Mouse (Mus musculus): ENCODE data around the gene Pkm. TPM values are rescaled to one million over a fixed set of nuclear protein-coding genes. Genes with fewer than 3 reads are reported as not detected.

The Pkm gene
- 1,977 and 2,080 TPM in 2 replicates for polyA plus RNA-seq (2015; fragmentation: Nextera tagmentation; extraction: Ambion mirVana)

GRCm38 (mm10) chr9:59655958-59656634 is at the start of gene Pkm:
TSS of gene Pkm (plus strand) at chr9:59656368.
- WGBS = under 1% methylated on average over 46 of the region's 46 CpGs
- no peaks in the 10 kb centered on the region; the same call in 1 of the 2 replicates for H3K36me3 ChIP-seq (ENCODE audit: control insufficient read depth, insufficient read depth)
- peaks cover 30% of the 10 kb centered on the region for H3K4me1 ChIP-seq (ENCODE audit: control insufficient read depth, insufficient read depth, low read length)

GRCm38 (mm10) chr9:59610950-59611349 is 45.2 kb upstream of the Pkm start:
- Histone ChIP-seq H3K9me3 (replicated peaks; ENCODE audit: control insufficient read depth, low read length) (no peaks in the 10 kb centered on the region), H3K4me1 (ENCODE audit: control insufficient read depth, insufficient read depth, low read length) (no peaks in the 10 kb centered on the region), H3K27me3 (ENCODE audit: control insufficient read depth, insufficient read depth, low read length) (no peaks in the 10 kb centered on the region), H3K9ac (ENCODE audit: low read length) (no peak overlapping the region), H3K36me3 (ENCODE audit: control insufficient read depth, insufficient read depth) (no peaks in the 10 kb centered on the region), H3K4me3 (ENCODE audit: low read length) (no peak overlapping the region), H3K4me2 (ENCODE audit: low read depth, low read length) (no peak overlapping the region), H3K27ac (ENCODE audit: low read length) (no peak overlapping the region)
- no peak for ATAC-seq (replicated peaks; ENCODE audit: extremely low read depth, insufficient read depth, low FRiP score)
- WGBS = 81% methylated on average over 2 of the region's 2 CpGs

More at GRCm38 (mm10) chr9:59655958-59656634, at the start of gene Pkm:
- H3K4me3 ChIP-seq (ENCODE audit: low read length) = peak within 1 kb of the TSS; percentile 87
- ATAC-seq (replicated peaks; ENCODE audit: extremely low read depth, insufficient read depth, low FRiP score) = peak; percentile 92
- H3K27ac ChIP-seq (ENCODE audit: low read length) = peak within 1 kb of the TSS; percentile 99
- H3K9ac ChIP-seq (ENCODE audit: low read length) = peak within 1 kb of the TSS; percentile 95
- H3K4me2 ChIP-seq (ENCODE audit: low read depth, low read length) = peak within 1 kb of the TSS; percentile 62
- H3K27me3 ChIP-seq (ENCODE audit: control insufficient read depth, insufficient read depth, low read length) = no peaks in the 10 kb centered on the region
- no peaks in the 10 kb centered on the region for H3K9me3 ChIP-seq (replicated peaks; ENCODE audit: control insufficient read depth, low read length)

DNA sequence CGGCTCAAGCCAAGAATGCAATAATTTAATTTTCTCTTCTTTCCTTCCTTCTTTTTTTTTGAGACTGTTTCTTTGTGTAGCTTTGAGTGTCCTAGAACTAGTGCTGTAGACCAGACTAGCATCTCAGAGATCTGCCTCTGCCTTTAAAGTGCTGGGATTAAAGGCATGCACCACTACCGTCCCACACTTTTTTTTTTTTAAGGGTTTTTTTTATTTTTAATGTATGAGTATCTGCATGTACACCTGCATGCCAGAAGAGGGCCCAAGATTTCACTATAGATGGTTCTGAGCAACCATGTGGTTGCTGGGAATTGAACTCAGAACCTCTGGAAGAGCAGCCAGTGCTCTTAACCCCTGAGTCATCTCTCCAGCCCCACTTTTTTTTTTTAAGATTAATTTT is 40.4 kb upstream of the Pkm start:
- no peak for ATAC-seq (replicated peaks; ENCODE audit: extremely low read depth, insufficient read depth, low FRiP score)
- Histone ChIP-seq H3K36me3 (ENCODE audit: control insufficient read depth, insufficient read depth) (no peaks in the 10 kb centered on the region), H3K9me3 (replicated peaks; ENCODE audit: control insufficient read depth, low read length) (no peaks in the 10 kb centered on the region), H3K9ac (ENCODE audit: low read length) (no peak overlapping the region), H3K4me2 (ENCODE audit: low read depth, low read length) (no peak overlapping the region), H3K4me3 (ENCODE audit: low read length) (no peak overlapping the region), H3K27me3 (ENCODE audit: control insufficient read depth, insufficient read depth, low read length) (no peaks in the 10 kb centered on the region), H3K27ac (ENCODE audit: low read length) (no peak overlapping the region), H3K4me1 (ENCODE audit: control insufficient read depth, insufficient read depth, low read length) (peaks cover 15% of the 10 kb centered on the region)
- WGBS = 88% methylated on average over 2 of the region's 2 CpGs

- Histone ChIP-seq H3K4me2 (ENCODE audit: low read depth, low read length) (peak within 1 kb of the TSS; percentile 82), H3K9me3 (replicated peaks; ENCODE audit: control insufficient read depth, low read length) (no peaks in the 10 kb centered on the region), H3K27me3 (ENCODE audit: control insufficient read depth, insufficient read depth, low read length) (no peaks in the 10 kb centered on the region), H3K36me3 (ENCODE audit: control insufficient read depth, insufficient read depth) (no peaks in the 10 kb centered on the region), H3K4me1 (ENCODE audit: control insufficient read depth, insufficient read depth, low read length) (peaks cover 15% of the 10 kb centered on the region), H3K4me3 (ENCODE audit: low read length) (peak within 1 kb of the TSS; percentile 83), H3K27ac (ENCODE audit: low read length) (peak within 1 kb of the TSS; percentile 92), H3K9ac (ENCODE audit: low read length) (peak within 1 kb of the TSS; percentile 91)
- peak; percentile 100 for ATAC-seq (replicated peaks; ENCODE audit: extremely low read depth, insufficient read depth, low FRiP score)
- 1% methylated on average over 36 of the region's 36 CpGs for WGBS
Measured at GRCm38 (mm10) chr9:59616622-59617306, 39.4 kb upstream of the Pkm start, which contains the start of gene Parp6. TSS of gene Parp6 (plus strand) at chr9:59617284.

DNA sequence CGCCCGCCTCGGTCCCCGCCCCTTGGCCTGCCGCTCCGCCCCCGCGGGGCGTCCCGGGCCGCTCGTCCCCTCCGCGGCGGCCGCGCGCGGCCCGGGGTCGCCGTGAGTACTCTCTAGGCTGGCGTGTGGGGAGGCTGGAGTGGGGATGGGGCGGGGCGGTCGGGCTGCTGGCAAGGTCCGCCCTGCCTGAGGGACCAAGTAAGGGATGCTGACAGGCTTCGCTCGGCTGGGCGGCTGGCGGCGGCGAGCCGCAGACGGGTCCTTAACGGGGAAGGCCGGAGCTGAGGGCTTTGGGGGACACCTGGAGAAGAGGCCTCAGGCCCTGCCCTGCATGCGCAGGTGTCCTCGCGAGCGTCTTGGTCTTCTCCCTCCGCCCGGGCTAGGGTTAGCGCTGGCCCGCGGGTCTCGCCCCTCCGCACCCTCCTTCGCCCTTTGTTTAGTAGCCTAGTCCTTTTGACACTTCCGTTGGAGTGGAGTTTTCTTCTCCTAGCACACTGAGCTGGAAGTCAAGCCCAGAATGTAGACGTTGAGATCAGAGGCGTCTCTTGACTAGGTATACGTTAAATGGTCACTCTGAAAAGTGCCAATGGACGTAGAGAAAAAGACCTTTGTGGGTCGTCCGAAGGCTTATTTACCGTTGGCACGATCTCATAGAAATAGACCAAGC is 38.7 kb upstream of the Pkm start:
- Histone ChIP-seq H3K9me3 (replicated peaks; ENCODE audit: control insufficient read depth, low read length) (no peaks in the 10 kb centered on the region), H3K27me3 (ENCODE audit: control insufficient read depth, insufficient read depth, low read length) (no peaks in the 10 kb centered on the region), H3K4me3 (ENCODE audit: low read length) (peak overlapping the region; percentile 83), H3K4me1 (ENCODE audit: control insufficient read depth, insufficient read depth, low read length) (peaks cover 15% of the 10 kb centered on the region), H3K36me3 (ENCODE audit: control insufficient read depth, insufficient read depth) (peaks cover 4% of the 10 kb centered on the region), H3K27ac (ENCODE audit: low read length) (peak overlapping the region; percentile 92), H3K4me2 (ENCODE audit: low read depth, low read length) (peak overlapping the region; percentile 82), H3K9ac (ENCODE audit: low read length) (peak overlapping the region; percentile 91)
- WGBS = under 1% methylated on average over 57 of the region's 58 CpGs
- no peak; the same call in 1 of the 2 replicates for ATAC-seq (replicated peaks; ENCODE audit: extremely low read depth, insufficient read depth, low FRiP score)

- Histone ChIP-seq H3K9me3 (replicated peaks; ENCODE audit: control insufficient read depth, low read length) (no peaks in the 10 kb centered on the region), H3K4me3 (ENCODE audit: low read length) (no peak overlapping the region), H3K4me2 (ENCODE audit: low read depth, low read length) (no peak overlapping the region), H3K27ac (ENCODE audit: low read length) (no peak overlapping the region), H3K9ac (ENCODE audit: low read length) (no peak overlapping the region), H3K36me3 (ENCODE audit: control insufficient read depth, insufficient read depth) (peaks cover 42% of the 10 kb centered on the region), H3K27me3 (ENCODE audit: control insufficient read depth, insufficient read depth, low read length) (no peaks in the 10 kb centered on the region), H3K4me1 (ENCODE audit: control insufficient read depth, insufficient read depth, low read length) (no peaks in the 10 kb centered on the region)
- no peak for ATAC-seq (replicated peaks; ENCODE audit: extremely low read depth, insufficient read depth, low FRiP score)
- 73% methylated on average over 1 of the region's 1 CpGs for WGBS
Measured at GRCm38 (mm10) chr9:59638372-59638771, 17.8 kb upstream of the Pkm start.

DNA sequence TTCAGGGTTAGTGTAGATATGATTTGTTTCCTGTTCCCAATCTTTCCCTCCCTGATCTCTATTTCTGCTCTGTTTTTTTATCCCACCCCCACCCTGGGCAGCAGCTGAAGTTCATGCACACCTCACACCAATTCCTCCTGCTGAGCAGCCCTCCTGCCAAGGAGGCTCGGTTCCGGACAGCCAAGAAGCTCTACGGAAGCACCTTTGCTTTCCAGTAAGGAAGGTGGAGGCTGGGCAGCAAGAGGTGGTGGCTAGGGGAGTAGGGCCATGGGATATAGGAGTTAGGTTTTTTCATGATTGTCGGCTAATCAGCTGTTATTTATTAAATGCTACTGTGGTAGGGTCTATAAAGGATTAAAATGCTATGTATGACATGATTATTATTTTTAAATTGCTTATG is 16.2 kb upstream of the Pkm start:
- no peak for ATAC-seq (replicated peaks; ENCODE audit: extremely low read depth, insufficient read depth, low FRiP score)
- no peak overlapping the region for H3K4me3 ChIP-seq (ENCODE audit: low read length)
- peaks cover 31% of the 10 kb centered on the region for H3K36me3 ChIP-seq (ENCODE audit: control insufficient read depth, insufficient read depth)
- no peaks in the 10 kb centered on the region for H3K4me1 ChIP-seq (ENCODE audit: control insufficient read depth, insufficient read depth, low read length)
- 92% methylated on average over 4 of the region's 4 CpGs for WGBS
- H3K9ac ChIP-seq (ENCODE audit: low read length) = no peak overlapping the region
- H3K9me3 ChIP-seq (replicated peaks; ENCODE audit: control insufficient read depth, low read length) = no peaks in the 10 kb centered on the region
- H3K27me3 ChIP-seq (ENCODE audit: control insufficient read depth, insufficient read depth, low read length) = no peaks in the 10 kb centered on the region
- no peak overlapping the region for H3K27ac ChIP-seq (ENCODE audit: low read length)
- H3K4me2 ChIP-seq (ENCODE audit: low read depth, low read length) = no peak overlapping the region

DNA sequence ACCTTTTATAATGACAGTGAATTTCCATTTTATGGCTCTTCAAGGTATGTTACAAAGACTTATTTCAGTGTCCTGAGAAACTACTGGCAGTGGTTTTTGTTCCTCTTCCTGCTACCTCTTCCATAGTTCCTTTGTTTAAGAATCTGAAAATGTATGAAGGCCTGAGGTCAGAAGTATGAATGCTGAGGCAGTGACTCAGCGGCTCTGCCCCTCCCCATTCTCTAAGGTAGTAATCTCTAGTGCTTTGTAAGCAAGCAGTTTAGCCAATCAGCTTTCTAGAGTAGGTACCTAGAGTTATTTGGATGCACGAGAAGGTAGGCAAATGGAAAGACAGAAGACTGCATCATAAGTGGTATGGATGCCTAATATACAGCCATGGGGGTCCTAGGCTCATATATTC is 14.8 kb upstream of the Pkm start:
- Histone ChIP-seq H3K4me1 (ENCODE audit: control insufficient read depth, insufficient read depth, low read length) (no peaks in the 10 kb centered on the region), H3K4me3 (ENCODE audit: low read length) (no peak overlapping the region), H3K27ac (ENCODE audit: low read length) (no peak overlapping the region), H3K27me3 (ENCODE audit: control insufficient read depth, insufficient read depth, low read length) (no peaks in the 10 kb centered on the region), H3K9ac (ENCODE audit: low read length) (no peak overlapping the region), H3K36me3 (ENCODE audit: control insufficient read depth, insufficient read depth) (peaks cover 24% of the 10 kb centered on the region), H3K4me2 (ENCODE audit: low read depth, low read length) (no peak overlapping the region), H3K9me3 (replicated peaks; ENCODE audit: control insufficient read depth, low read length) (no peaks in the 10 kb centered on the region)
- no peak for ATAC-seq (replicated peaks; ENCODE audit: extremely low read depth, insufficient read depth, low FRiP score)
- 80% methylated on average over 2 of the region's 2 CpGs for WGBS

DNA sequence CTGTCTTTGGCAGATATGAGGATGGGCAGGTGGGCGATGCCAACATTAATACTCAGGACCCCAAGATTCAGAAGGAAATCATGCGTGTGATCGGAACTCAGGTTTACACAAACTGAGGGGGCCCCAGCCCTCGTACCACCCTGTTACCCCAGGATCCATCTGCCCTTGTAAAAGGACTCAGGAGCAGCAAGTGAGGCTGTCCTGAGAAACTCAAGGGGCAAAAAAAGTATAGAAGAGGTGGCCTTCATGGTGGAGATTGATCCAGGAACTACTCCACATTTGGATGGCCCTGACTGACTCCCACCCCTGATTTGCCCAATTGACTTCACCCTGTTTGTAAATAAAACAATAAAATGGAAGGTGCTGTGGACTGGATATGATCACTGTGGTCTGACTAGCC is 6.3 kb upstream of the Pkm start:
- Histone ChIP-seq H3K9ac (ENCODE audit: low read length) (no peak overlapping the region), H3K4me2 (ENCODE audit: low read depth, low read length) (no peak overlapping the region), H3K9me3 (replicated peaks; ENCODE audit: control insufficient read depth, low read length) (no peaks in the 10 kb centered on the region), H3K4me1 (ENCODE audit: control insufficient read depth, insufficient read depth, low read length) (no peaks in the 10 kb centered on the region), H3K36me3 (ENCODE audit: control insufficient read depth, insufficient read depth) (peaks cover 16% of the 10 kb centered on the region), H3K4me3 (ENCODE audit: low read length) (no peak overlapping the region), H3K27ac (ENCODE audit: low read length) (no peak overlapping the region), H3K27me3 (ENCODE audit: control insufficient read depth, insufficient read depth, low read length) (no peaks in the 10 kb centered on the region)
- no peak for ATAC-seq (replicated peaks; ENCODE audit: extremely low read depth, insufficient read depth, low FRiP score)
- WGBS = 94% methylated on average over 4 of the region's 4 CpGs

Data from heart, embryonic 16.5 days (tissue).